10 mouse cellular contexts compared by ENCODE assay signal in genomic region chr10:80369995-80370747, GRCm38 (mm10). TPM values are rescaled to one million over a fixed set of nuclear protein-coding genes. Genes with fewer than 3 reads are reported as not detected.
A peak's percentile ranks its signal among the peaks of the same experiment; 100 is the strongest.
DNase-seq lines count a peak whose midpoint lies in the region; ATAC-seq and TF ChIP-seq lines count a peak whose summit lies in the region.
"Had no signal": no experiment of that assay in that cellular context is flagged by ENCODE, and none has a peak within 500 bp of the region (broad histone marks: within the 10 kb centered on the region; RNA-seq: fewer than 3 reads in every experiment).

No protein-coding gene starts in this region.

- TF ChIP-seq POLR2A in cerebellum, adult 2 months (IDR thresholded peaks at IDR 0.05; ENCODE audit: borderline replicate concordance, insufficient read depth, low read length) = no peak
- TF ChIP-seq POLR2A in CH12.LX (IDR thresholded peaks at IDR 0.05; ENCODE audit: low read depth, low read length) = no peak

- H3K9ac ChIP-seq in liver, postnatal 0 days (replicated peaks) = no peak overlapping the region
- H3K9ac ChIP-seq in liver, embryonic 12.5 days = no peak overlapping the region
- H3K9ac ChIP-seq in CH12.LX (ENCODE audit: insufficient read depth, low read depth) = no peak overlapping the region
- H3K9ac ChIP-seq: forebrain, embryonic 13.5 days had no signal

- H3K27me3 ChIP-seq in cerebellum, adult 2 months (ENCODE audit: control insufficient read depth, insufficient read depth, low read length) = no peaks in the 10 kb centered on the region
- peaks cover 7% of the 10 kb centered on the region; the same call in 1 of the 2 replicates for H3K27me3 ChIP-seq in liver, postnatal 0 days (ENCODE audit: insufficient read depth, low read length)
- peaks cover 73% of the 10 kb centered on the region for H3K27me3 ChIP-seq in liver, embryonic 12.5 days (replicated peaks)
- peaks cover 39% of the 10 kb centered on the region for H3K27me3 ChIP-seq in CH12.LX (replicated peaks)

- in situ Hi-C loops in CH12.LX (cut with MboI; ENCODE audit: low pct_ligation_motif_present, low pct_unique_long_range_greater_than_20kb, low sequenced_read_pairs) = loop anchor here (5.0 kb wide), 1 partner anchor 137 kb away; no protein-coding TSS in a partner anchor

- no peak for TF ChIP-seq EP300 in liver, postnatal 0 days (IDR thresholded peaks at IDR 0.05; ENCODE audit: low read depth)
- TF ChIP-seq EP300 in CH12.LX (IDR thresholded peaks at IDR 0.05; ENCODE audit: low read length) = no peak

- peak; percentile 33 for TF ChIP-seq RAD21 in CH12.LX (IDR thresholded peaks at IDR 0.05; ENCODE audit: low read depth, low read length)

- H3K4me2 ChIP-seq in liver, postnatal 0 days (ENCODE audit: low read depth, low read length) = no peak overlapping the region
- no peak overlapping the region for H3K4me2 ChIP-seq in liver, embryonic 12.5 days
- H3K4me2 ChIP-seq in CH12.LX (ENCODE audit: insufficient read depth, low read depth, poor library complexity, severe bottlenecking) = no peak overlapping the region
- H3K4me2 ChIP-seq: forebrain, embryonic 13.5 days had no signal

- DNase-seq in cerebellum, adult 2 months = no peak
- no peak for DNase-seq in cerebellum, adult 9-10 months
- DNase-seq in liver, postnatal 0 days = no peak
- no peak for DNase-seq in CH12.LX (ENCODE audit: extremely low read depth)
- no peak for DNase-seq in ovary, postnatal 10 days (ENCODE audit: low spot score)
- DNase-seq in cerebellum, postnatal 4 days (ENCODE audit: low spot score in 2 of 2) = no peak

- no peak for ATAC-seq in liver, postnatal 0 days
- no peak for ATAC-seq in liver, embryonic 12.5 days
- peak; percentile 42 for ATAC-seq in megakaryocyte progenitor cell, adult 5-6 weeks (replicated peaks; ENCODE audit: poor library complexity)
- ATAC-seq: forebrain, embryonic 13.5 days had no signal

- H3K27ac ChIP-seq in cerebellum, adult 2 months (ENCODE audit: insufficient read depth, low read length) = no peak overlapping the region
- H3K27ac ChIP-seq in liver, postnatal 0 days (ENCODE audit: low read depth) = no peak overlapping the region
- no peak overlapping the region for H3K27ac ChIP-seq in liver, embryonic 12.5 days
- H3K27ac ChIP-seq in CH12.LX (ENCODE audit: insufficient read depth, low read depth) = no peak overlapping the region
- H3K27ac ChIP-seq: forebrain, embryonic 13.5 days had no signal

- no peaks in the 10 kb centered on the region for H3K4me1 ChIP-seq in cerebellum, adult 2 months (ENCODE audit: control insufficient read depth, insufficient read depth, low read length)
- no peaks in the 10 kb centered on the region; the same call in 1 of the 2 replicates for H3K4me1 ChIP-seq in liver, postnatal 0 days (ENCODE audit: insufficient read depth)
- peaks cover 7% of the 10 kb centered on the region; the same call in 1 of the 2 replicates for H3K4me1 ChIP-seq in liver, embryonic 12.5 days
- H3K4me1 ChIP-seq in CH12.LX (ENCODE audit: control insufficient read depth in 1 of 2, insufficient read depth in 2 of 2) = peaks cover 6 to 15% of the 10 kb centered on the region in 2 experiments

- no peak overlapping the region for H3K4me3 ChIP-seq in cerebellum, adult 2 months (replicated peaks; ENCODE audit: insufficient read depth, low read depth, low read length)
- no peak overlapping the region for H3K4me3 ChIP-seq in liver, postnatal 0 days (ENCODE audit: low read depth, low read length)
- H3K4me3 ChIP-seq in liver, embryonic 12.5 days = no peak overlapping the region
- H3K4me3 ChIP-seq in CH12.LX (replicated peaks in 1 of 3; ENCODE audit: low read depth in 2 of 3, low read length in 2 of 3, poor library complexity in 1 of 3) = no peak overlapping the region
- H3K4me3 ChIP-seq: forebrain, embryonic 13.5 days had no signal

- dilution Hi-C loops in CH12.LX (cut with MboI; ENCODE audit: extremely low pct_ligation_motif_present, extremely low pct_unique_long_range_greater_than_20kb, low sequenced_read_pairs) = no loop called here

- 81% methylated on average over 21 of the region's 21 CpGs for WGBS in cerebellum, adult 2 months
- WGBS in liver, postnatal 0 days (ENCODE audit: insufficient replicate concordance) = 70% methylated on average over 21 of the region's 21 CpGs
- 64% methylated on average over 21 of the region's 21 CpGs for WGBS in liver, embryonic 12.5 days (ENCODE audit: insufficient replicate concordance)

- H3K79me2 ChIP-seq in CH12.LX (replicated peaks; ENCODE audit: control insufficient read depth, extremely low read depth, insufficient read depth, poor library complexity, severe bottlenecking) = no peaks in the 10 kb centered on the region

- H3K36me3 ChIP-seq in liver, postnatal 0 days (replicated peaks; ENCODE audit: insufficient read depth, low read length) = no peaks in the 10 kb centered on the region
- H3K36me3 ChIP-seq in liver, embryonic 12.5 days = no peaks in the 10 kb centered on the region
- H3K36me3 ChIP-seq in CH12.LX (replicated peaks in 1 of 2; ENCODE audit: control insufficient read depth in 1 of 2, insufficient read depth in 1 of 2, low read length in 1 of 2) = no peaks in the 10 kb centered on the region

- peak; percentile 21; the same call in 1 of the 2 replicates for TF ChIP-seq CTCF in cerebellum, adult 2 months (IDR thresholded peaks at IDR 0.05; ENCODE audit: borderline replicate concordance, insufficient read depth, low read depth, low read length)
- TF ChIP-seq CTCF in liver, postnatal 0 days (IDR thresholded peaks at IDR 0.05; ENCODE audit: low read depth) = peak; percentile 55
- TF ChIP-seq CTCF in CH12.LX (conservative IDR thresholded peaks at IDR 0.05 in 1 of 2, IDR thresholded peaks at IDR 0.05 in 1 of 2; ENCODE audit: low read depth in 2 of 2, low read length in 2 of 2) = peak; percentile 41 to 56; a peak in 3 of 4 replicates

- no peaks in the 10 kb centered on the region for H3K9me3 ChIP-seq in liver, postnatal 0 days (ENCODE audit: low read length)
- 0 out of 2 replicates have a peak, but pooled peaks cover 5% of the 10 kb centered on the region for H3K9me3 ChIP-seq in liver, embryonic 12.5 days (replicated peaks)
- peaks cover 9% of the 10 kb centered on the region for H3K9me3 ChIP-seq in CH12.LX (replicated peaks; ENCODE audit: low read length)
- H3K9me3 ChIP-seq: forebrain, embryonic 13.5 days had no signal

TF ChIP-seq in CH12.LX, 34 proteins besides CTCF, POLR2A, EP300 and RAD21:
- TF ChIP-seq TBP (conservative IDR thresholded peaks at IDR 0.05; ENCODE audit: low read depth, low read length) (no peak), E2F4 (IDR thresholded peaks at IDR 0.05; ENCODE audit: insufficient replicate concordance, low read depth, low read length) (no peak), SMC3 (IDR thresholded peaks at IDR 0.05; ENCODE audit: low read depth, low read length) (peak; percentile 39)

RNA-seq across cellular contexts. Expression of gene Plk5, which starts 13.9 kb away (rescaled TPM):
- 145 and 151 TPM in 2 replicates for polyA plus RNA-seq in cerebellum, adult 2 months (2012; rRNA removed)
- 0.08 and 0.20 TPM in 2 replicates for polyA plus RNA-seq in liver, postnatal 0 days (2015; fragmentation: Nextera tagmentation; extraction: Ambion mirVana)
- polyA plus RNA-seq in liver, embryonic 12.5 days (2016; fragmentation: Nextera tagmentation; extraction: Ambion mirVana) = 0.06 and 0.10 TPM in 2 replicates
- total RNA-seq in CH12.LX (2012; rRNA removed) = not detected in 2 replicates
- not detected in 2 replicates for total RNA-seq in CH12.LX (2014; rRNA removed)
- polyA plus RNA-seq in CH12.LX (2012; ENCODE audit: insufficient read length, low read depth) = not detected in 2 replicates
- total RNA-seq in megakaryocyte progenitor cell, adult 5-6 weeks (2015) = not detected in 2 replicates
- total RNA-seq in megakaryocyte progenitor cell, adult 5-6 weeks (2017) = not detected in 2 replicates
- total RNA-seq: hematopoietic stem cell, adult 5-6 weeks had no signal

RNA-seq across cellular contexts. Expression of gene Mex3d, which starts 17.3 kb away (rescaled TPM):
- polyA plus RNA-seq in cerebellum, adult 2 months (2012; rRNA removed) = 16.1 and 16.2 TPM in 2 replicates
- 0.72 and 0.99 TPM in 2 replicates for polyA plus RNA-seq in liver, postnatal 0 days (2015; fragmentation: Nextera tagmentation; extraction: Ambion mirVana)
- 2.1 TPM in 2 replicates for polyA plus RNA-seq in liver, embryonic 12.5 days (2016; fragmentation: Nextera tagmentation; extraction: Ambion mirVana)
- total RNA-seq in CH12.LX (2012; rRNA removed) = 8.4 and 8.5 TPM in 2 replicates
- 4.9 and 6.6 TPM in 2 replicates for total RNA-seq in CH12.LX (2014; rRNA removed)
- polyA plus RNA-seq in CH12.LX (2012; ENCODE audit: insufficient read length, low read depth) = 4.7 and 5.9 TPM in 2 replicates
- 1.9 and 4.3 TPM in 2 replicates for total RNA-seq in megakaryocyte progenitor cell, adult 5-6 weeks (2015)
- total RNA-seq in megakaryocyte progenitor cell, adult 5-6 weeks (2017) = 2.7 and 7.9 TPM in 2 replicates

RNA-seq across cellular contexts. Expression of gene Adamtsl5, which starts 22.0 kb away (rescaled TPM):
- polyA plus RNA-seq in cerebellum, adult 2 months (2012; rRNA removed) = 7.9 and 10.8 TPM in 2 replicates
- polyA plus RNA-seq in liver, postnatal 0 days (2015; fragmentation: Nextera tagmentation; extraction: Ambion mirVana) = 1.5 and 1.8 TPM in 2 replicates
- polyA plus RNA-seq in liver, embryonic 12.5 days (2016; fragmentation: Nextera tagmentation; extraction: Ambion mirVana) = 2.4 and 2.9 TPM in 2 replicates
- total RNA-seq in CH12.LX (2012; rRNA removed) (0.38 and 0.55 TPM in 2 replicates), CH12.LX (2014; rRNA removed) (0.16 and 0.27 TPM in 2 replicates)
- 0.07 and 0.16 TPM in 2 replicates for polyA plus RNA-seq in CH12.LX (2012; ENCODE audit: insufficient read length, low read depth)
- total RNA-seq in megakaryocyte progenitor cell, adult 5-6 weeks (2015) = 0.15 and 0.25 TPM in 2 replicates
- 0.20 and 0.46 TPM in 2 replicates for total RNA-seq in megakaryocyte progenitor cell, adult 5-6 weeks (2017)

RNA-seq across cellular contexts. Expression of gene Mbd3, which starts 29.2 kb away (rescaled TPM):
- polyA plus RNA-seq in cerebellum, adult 2 months (2012; rRNA removed) = 193 and 199 TPM in 2 replicates
- 33.4 and 33.5 TPM in 2 replicates for polyA plus RNA-seq in liver, postnatal 0 days (2015; fragmentation: Nextera tagmentation; extraction: Ambion mirVana)
- polyA plus RNA-seq in liver, embryonic 12.5 days (2016; fragmentation: Nextera tagmentation; extraction: Ambion mirVana) = 134 and 140 TPM in 2 replicates
- total RNA-seq in CH12.LX (2012; rRNA removed) = 61.9 and 67.0 TPM in 2 replicates
- 48.7 and 51.5 TPM in 2 replicates for total RNA-seq in CH12.LX (2014; rRNA removed)
- polyA plus RNA-seq in CH12.LX (2012; ENCODE audit: insufficient read length, low read depth) = 131 and 133 TPM in 2 replicates
- total RNA-seq in megakaryocyte progenitor cell, adult 5-6 weeks (2015) = 91.1 and 96.6 TPM in 2 replicates
- total RNA-seq in megakaryocyte progenitor cell, adult 5-6 weeks (2017) = 82.8 and 90.8 TPM in 2 replicates

RNA-seq across cellular contexts. Expression of gene Uqcr11, which starts 36.5 kb away (rescaled TPM):
- 1,410 and 1,545 TPM in 2 replicates for polyA plus RNA-seq in cerebellum, adult 2 months (2012; rRNA removed)
- polyA plus RNA-seq in liver, postnatal 0 days (2015; fragmentation: Nextera tagmentation; extraction: Ambion mirVana) = 753 and 771 TPM in 2 replicates
- 594 and 628 TPM in 2 replicates for polyA plus RNA-seq in liver, embryonic 12.5 days (2016; fragmentation: Nextera tagmentation; extraction: Ambion mirVana)
- total RNA-seq in CH12.LX (2012; rRNA removed) (466 and 529 TPM in 2 replicates), CH12.LX (2014; rRNA removed) (442 and 444 TPM in 2 replicates)
- 206 and 248 TPM in 2 replicates for polyA plus RNA-seq in CH12.LX (2012; ENCODE audit: insufficient read length, low read depth)
- total RNA-seq in megakaryocyte progenitor cell, adult 5-6 weeks (2015) = 202 and 210 TPM in 2 replicates
- total RNA-seq in megakaryocyte progenitor cell, adult 5-6 weeks (2017) = 184 and 263 TPM in 2 replicates

Comparison
In these comparisons a context has a peak if more than half of its experiments do, and no peak if none do; other contexts are left out.
1. RNA of gene Plk5, which starts 13.9 kb away (polyA plus RNA-seq): 145 to 151 TPM in cerebellum, adult 2 months; 0.08 to 0.20 TPM in liver, postnatal 0 days, 0.06 to 0.10 TPM in liver, embryonic 12.5 days and not detected in CH12.LX; every median in the first group is over 100 times any median in the second.
2. Peak in every context shown above with its lines, with median percentiles within 50 percentile points of each other: CTCF ChIP-seq.